Mouse (Mus musculus): ENCODE measurements at regions not wholly inside any gene's neighbourhood (a gene's known extent, or its start where the extent isn't known, plus 50 kb on each side); places are given as distances from the start of the nearest gene placed in this dataset.
A peak's percentile ranks its signal among the peaks of the same experiment; 100 is the strongest.
"Not testable (repeated sequence)": the region's sequence is repeated elsewhere in the genome, so short reads cannot be mapped to it uniquely, and the experiment has no call there.

DNA sequence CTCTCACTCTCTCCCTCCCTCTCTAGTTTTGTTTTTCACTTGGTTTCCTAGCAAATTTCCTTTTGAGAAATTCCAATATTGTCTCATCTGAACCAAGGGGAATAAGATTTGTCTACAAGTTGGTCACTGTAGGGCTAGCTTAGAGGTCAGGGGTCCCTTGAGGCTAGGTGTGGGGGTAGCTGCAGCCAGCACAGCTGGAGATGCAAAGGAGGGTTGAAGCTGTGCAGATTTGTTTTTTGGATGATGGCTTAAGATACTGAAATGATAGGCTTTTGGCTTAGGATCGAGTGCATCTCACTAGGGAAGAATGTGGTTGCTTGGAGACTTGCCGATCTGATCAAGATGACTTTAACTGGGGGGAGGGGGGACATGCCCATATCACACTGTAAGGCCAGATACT lies 88.3 kb upstream of the Tmem28 start:
- intact Hi-C loops (cut with DNase I): no loop called here
- no peak overlapping the region for H3K4me3 ChIP-seq
- H3K27ac ChIP-seq: no peak overlapping the region
- TF ChIP-seq CTCF (IDR thresholded peaks at IDR 0.05): no peak
- TF ChIP-seq EP300 (IDR thresholded peaks at IDR 0.05; ENCODE audit: insufficient read depth, low read depth, low read length): no peak
- TF ChIP-seq POLR2A (IDR thresholded peaks at IDR 0.05; ENCODE audit: insufficient read depth, low read depth, low read length): no peak
- peak in 1 of 2 experiments; percentile 14 for DNase-seq
- no peaks in the 10 kb centered on the region for H3K4me1 ChIP-seq (ENCODE audit: control insufficient read depth, insufficient read depth, low read length)
- no peak overlapping the region for H3K9ac ChIP-seq (ENCODE audit: low read depth, low read length)
- H3K27me3 ChIP-seq (ENCODE audit: control insufficient read depth, insufficient read depth, low read length): no peaks in the 10 kb centered on the region
- 45% methylated on average over 2 of the region's 2 CpGs for WGBS
- H3K36me3 ChIP-seq (ENCODE audit: control insufficient read depth, insufficient read depth, low read length): no peaks in the 10 kb centered on the region
- no peaks in the 10 kb centered on the region for H3K79me2 ChIP-seq (replicated peaks; ENCODE audit: control insufficient read depth, insufficient read depth, low read length)

- no peak for TF ChIP-seq EP300 (IDR thresholded peaks at IDR 0.05; ENCODE audit: insufficient read depth, low read depth, low read length)
- peak; percentile 68 for TF ChIP-seq CTCF (IDR thresholded peaks at IDR 0.05)
- no peaks in the 10 kb centered on the region for H3K27me3 ChIP-seq (ENCODE audit: control insufficient read depth, insufficient read depth, low read length)
- no peak overlapping the region for H3K4me3 ChIP-seq
- H3K9ac ChIP-seq (ENCODE audit: low read depth, low read length): no peak overlapping the region
- 10% methylated on average over 1 of the region's 1 CpGs for WGBS
- DNase-seq: peak in 1 of 2 experiments; percentile 24
- no peaks in the 10 kb centered on the region for H3K4me1 ChIP-seq (ENCODE audit: control insufficient read depth, insufficient read depth, low read length)
- no peaks in the 10 kb centered on the region for H3K79me2 ChIP-seq (replicated peaks; ENCODE audit: control insufficient read depth, insufficient read depth, low read length)
- H3K36me3 ChIP-seq (ENCODE audit: control insufficient read depth, insufficient read depth, low read length): no peaks in the 10 kb centered on the region
- H3K27ac ChIP-seq: no peak overlapping the region
- intact Hi-C loops (cut with DNase I): loop anchor here (10.0 kb wide), 1 partner anchor 760 kb away; no protein-coding TSS in a partner anchor
Observed at GRCm38 (mm10) chrX:99725101-99725500, 95.7 kb upstream of the Tmem28 start.

- intact Hi-C loops (cut with DNase I): no loop called here
- Histone ChIP-seq H3K27me3 (ENCODE audit: control insufficient read depth, insufficient read depth, low read length) (no peaks in the 10 kb centered on the region), H3K4me1 (ENCODE audit: control insufficient read depth, insufficient read depth, low read length) (no peaks in the 10 kb centered on the region; the same call in 1 of the 2 replicates), H3K9ac (ENCODE audit: low read depth, low read length) (no peak overlapping the region), H3K79me2 (replicated peaks; ENCODE audit: control insufficient read depth, insufficient read depth, low read length) (no peaks in the 10 kb centered on the region), H3K4me3 (no peak overlapping the region), H3K27ac (no peak overlapping the region), H3K36me3 (ENCODE audit: control insufficient read depth, insufficient read depth, low read length) (no peaks in the 10 kb centered on the region)
- DNase-seq: peak in 1 of 2 experiments; percentile 24
- TF ChIP-seq CTCF (IDR thresholded peaks at IDR 0.05): no peak
- no peak for TF ChIP-seq EP300 (IDR thresholded peaks at IDR 0.05; ENCODE audit: insufficient read depth, low read depth, low read length)
- whole genome bisulfite sequencing: 22% methylated on average over 4 of the region's 4 CpGs
Observed at GRCm38 (mm10) chrX:99695366-99695765, 125.5 kb upstream of the Tmem28 start.

GRCm38 (mm10) chrX:99690971-99691370 lies 129.8 kb upstream of the Tmem28 start:
- Histone ChIP-seq H3K4me3 (no peak overlapping the region), H3K36me3 (ENCODE audit: control insufficient read depth, insufficient read depth, low read length) (no peaks in the 10 kb centered on the region), H3K79me2 (replicated peaks; ENCODE audit: control insufficient read depth, insufficient read depth, low read length) (no peaks in the 10 kb centered on the region), H3K27ac (no peak overlapping the region), H3K27me3 (ENCODE audit: control insufficient read depth, insufficient read depth, low read length) (no peaks in the 10 kb centered on the region), H3K9ac (ENCODE audit: low read depth, low read length) (no peak overlapping the region), H3K4me1 (ENCODE audit: control insufficient read depth, insufficient read depth, low read length) (no peaks in the 10 kb centered on the region; the same call in 1 of the 2 replicates)
- TF ChIP-seq EP300 (IDR thresholded peaks at IDR 0.05; ENCODE audit: insufficient read depth, low read depth, low read length) (no peak), POLR2A (IDR thresholded peaks at IDR 0.05; ENCODE audit: insufficient read depth, low read depth, low read length) (no peak), CTCF (IDR thresholded peaks at IDR 0.05) (no peak)
- DNase-seq: no peak
- intact Hi-C loops (cut with DNase I): no loop called here
- 36% methylated on average over 4 of the region's 4 CpGs for WGBS

DNA sequence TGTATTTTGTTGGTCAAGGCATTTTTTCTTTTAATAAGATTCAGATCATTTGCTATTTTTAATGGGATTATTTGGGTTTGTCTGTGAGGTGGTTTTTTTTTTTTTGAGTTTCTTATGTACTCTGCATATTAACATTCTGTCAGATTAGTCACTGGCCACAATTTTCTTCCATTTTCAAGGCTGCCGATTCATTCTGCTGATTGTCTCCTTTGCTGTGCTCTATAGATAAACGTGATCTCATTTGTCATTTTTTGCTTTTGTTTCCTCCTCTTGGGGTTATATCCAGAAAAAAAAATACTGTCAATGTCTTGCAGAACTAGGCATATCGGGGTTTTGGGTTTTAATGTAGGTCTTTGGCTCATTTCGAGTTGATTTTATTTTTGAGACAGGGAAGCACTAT lies 131.1 kb upstream of the Tmem28 start:
- H3K27me3 ChIP-seq (ENCODE audit: control insufficient read depth, insufficient read depth, low read length): no peaks in the 10 kb centered on the region
- no peaks in the 10 kb centered on the region for H3K79me2 ChIP-seq (replicated peaks; ENCODE audit: control insufficient read depth, insufficient read depth, low read length)
- WGBS: 66% methylated on average over 4 of the region's 4 CpGs
- intact Hi-C loops (cut with DNase I): no loop called here
- H3K4me1 ChIP-seq (ENCODE audit: control insufficient read depth, insufficient read depth, low read length): no peaks in the 10 kb centered on the region; the same call in 1 of the 2 replicates
- no peak overlapping the region for H3K9ac ChIP-seq (ENCODE audit: low read depth, low read length)
- DNase-seq: no peak
- TF ChIP-seq CTCF (IDR thresholded peaks at IDR 0.05) (no peak), POLR2A (IDR thresholded peaks at IDR 0.05; ENCODE audit: insufficient read depth, low read depth, low read length) (no peak), EP300 (IDR thresholded peaks at IDR 0.05; ENCODE audit: insufficient read depth, low read depth, low read length) (no peak)
- no peak overlapping the region for H3K27ac ChIP-seq
- no peak overlapping the region for H3K4me3 ChIP-seq
- H3K36me3 ChIP-seq (ENCODE audit: control insufficient read depth, insufficient read depth, low read length): no peaks in the 10 kb centered on the region

DNA sequence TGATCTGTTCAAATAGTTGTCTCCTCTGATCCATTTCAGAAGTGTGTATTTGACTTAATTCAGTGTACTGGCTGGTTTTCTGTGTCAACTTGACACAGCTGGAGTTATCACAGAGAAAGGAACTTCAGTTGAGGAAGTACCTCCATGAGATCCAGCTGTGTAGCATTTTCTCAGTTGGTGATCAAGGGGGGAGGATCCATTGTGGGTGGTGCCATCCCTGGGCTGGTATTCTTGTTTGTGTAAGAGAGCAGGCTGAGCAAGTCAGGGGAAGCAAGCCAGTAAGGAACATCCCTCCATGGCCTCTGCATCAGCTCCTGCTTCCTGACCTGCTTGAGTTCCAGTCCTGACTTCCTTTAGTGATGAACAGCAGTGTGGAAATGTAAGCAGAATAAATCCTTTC lies 138.3 kb upstream of the Tmem28 start:
- peak in 1 of 2 experiments; percentile 9 for DNase-seq
- H3K36me3 ChIP-seq (ENCODE audit: control insufficient read depth, insufficient read depth, low read length); H3K27me3 ChIP-seq (ENCODE audit: control insufficient read depth, insufficient read depth, low read length); H3K27ac ChIP-seq; H3K9ac ChIP-seq (ENCODE audit: low read depth, low read length); intact Hi-C loops (cut with DNase I); H3K79me2 ChIP-seq (replicated peaks; ENCODE audit: control insufficient read depth, insufficient read depth, low read length); H3K4me3 ChIP-seq; H3K4me1 ChIP-seq (ENCODE audit: control insufficient read depth, insufficient read depth, low read length): not testable (repeated sequence)

DNA sequence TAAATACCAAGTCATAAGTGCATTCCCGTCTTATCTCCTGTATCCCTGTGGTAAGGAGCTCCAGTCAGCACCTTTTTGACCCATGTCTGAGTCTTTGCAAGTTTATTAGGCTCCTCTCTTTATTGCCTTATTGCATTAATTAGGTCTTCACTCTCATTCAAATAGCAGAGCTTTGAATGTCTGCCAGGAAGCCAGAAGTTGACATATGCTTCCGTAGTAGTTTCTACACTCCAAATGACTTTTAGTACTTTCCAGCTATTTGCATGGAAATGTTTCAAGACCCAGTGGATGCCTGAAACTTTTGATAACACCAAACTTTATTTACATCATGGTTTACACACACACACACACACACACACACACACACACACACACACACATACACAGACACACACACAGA lies 153.2 kb upstream of the Tmem28 start:
- no peak overlapping the region for H3K9ac ChIP-seq (ENCODE audit: low read depth, low read length)
- H3K79me2 ChIP-seq (replicated peaks; ENCODE audit: control insufficient read depth, insufficient read depth, low read length): no peaks in the 10 kb centered on the region
- no peak for DNase-seq
- H3K4me3 ChIP-seq: no peak overlapping the region
- H3K27me3 ChIP-seq (ENCODE audit: control insufficient read depth, insufficient read depth, low read length): no peaks in the 10 kb centered on the region
- no peaks in the 10 kb centered on the region for H3K36me3 ChIP-seq (ENCODE audit: control insufficient read depth, insufficient read depth, low read length)
- intact Hi-C loops (cut with DNase I): no loop called here
- no peak overlapping the region for H3K27ac ChIP-seq
- H3K4me1 ChIP-seq (ENCODE audit: control insufficient read depth, insufficient read depth, low read length): no peaks in the 10 kb centered on the region
- WGBS: 58% methylated on average over 2 of the region's 2 CpGs
- TF ChIP-seq CTCF (IDR thresholded peaks at IDR 0.05): no peak
- TF ChIP-seq EP300 (IDR thresholded peaks at IDR 0.05; ENCODE audit: insufficient read depth, low read depth, low read length): no peak
- no peak for TF ChIP-seq POLR2A (IDR thresholded peaks at IDR 0.05; ENCODE audit: insufficient read depth, low read depth, low read length)

All from heart, adult 2 months (tissue).